Mouse (Mus musculus) ES-E14 (cell line): ENCODE results near the gene Kif5c. TPM values are rescaled to one million over a fixed set of nuclear protein-coding genes. Genes with fewer than 3 reads are reported as not detected.

Experiments
- DNase-seq: peaks from one replicate; pipeline ENCODE4 v3.0.0-alpha.2; 2013; ENCODE audit warnings: low read depth, low spot score
- H3K27ac ChIP-seq: 2 replicates; pipeline ENCODE4 v1.5.1; 2012; ENCODE audit warnings: low read depth, mild to moderate bottlenecking, low read length, moderate library complexity, mixed read lengths; ENCODE audit not compliant: poor library complexity, insufficient read depth, severe bottlenecking
- H3K36me3 ChIP-seq: 2 replicates; pipeline ENCODE4 v1.6.1; 2012; ENCODE audit warnings: mild to moderate bottlenecking, low read length, moderate library complexity, mixed read lengths; ENCODE audit not compliant: control insufficient read depth, poor library complexity, insufficient read depth, severe bottlenecking
- H3K4me1 ChIP-seq, 2 experiments: fragments of 150-350 bp in 1 of 2; sonication (generic) in 1 of 2; 2 replicates each; pipeline ENCODE4 v1.6.1; 2012; ENCODE audit warnings: low read length in 2 of 2, mild to moderate bottlenecking in 1 of 2, mixed read lengths in 1 of 2; ENCODE audit not compliant: control insufficient read depth in 2 of 2, insufficient read depth in 2 of 2, poor library complexity in 1 of 2
- H3K4me3 ChIP-seq, 2 experiments: fragments of 150-350 bp in 1 of 2; sonication (generic) in 1 of 2; 2 replicates each; pipeline ENCODE4 v1.5.1; 2012; ENCODE audit warnings: low read length in 2 of 2, low read depth in 1 of 2, mild to moderate bottlenecking in 1 of 2, mixed read lengths in 1 of 2; ENCODE audit not compliant: insufficient read depth in 1 of 2, poor library complexity in 1 of 2, severe bottlenecking in 1 of 2
- H3K9ac ChIP-seq: 2 replicates; pipeline ENCODE4 v1.6.1; 2012; ENCODE audit warnings: low read depth, mild to moderate bottlenecking, low read length, mixed read lengths; ENCODE audit not compliant: poor library complexity, insufficient read depth, severe bottlenecking
- H3K9me3 ChIP-seq: fragments of 150-350 bp; sonication (generic); 2 replicates; pipeline ENCODE4 v1.6.1; 2012; ENCODE audit warnings: low read depth, mild to moderate bottlenecking, low read length; ENCODE audit not compliant: control insufficient read depth, insufficient read depth
- CHD2 ChIP-seq: IDR thresholded peaks from 2 replicates; pipeline ENCODE4 v1.6.1; 2014; ENCODE audit warnings: mild to moderate bottlenecking, low read depth, low read length, inconsistent platforms
- HCFC1 ChIP-seq: IDR thresholded peaks from 2 replicates; pipeline ENCODE4 v1.6.1; 2012; ENCODE audit warnings: low read length, inconsistent platforms, borderline replicate concordance; ENCODE audit not compliant: insufficient read depth
- MAFK ChIP-seq: IDR thresholded peaks from 2 replicates; pipeline ENCODE4 v1.6.1; 2014; ENCODE audit warnings: mild to moderate bottlenecking, low read depth, low read length, inconsistent platforms; ENCODE audit not compliant: insufficient read depth
- ZC3H11A ChIP-seq: IDR thresholded peaks from 2 replicates; pipeline ENCODE4 v1.6.1; 2012; ENCODE audit warnings: low read depth, mild to moderate bottlenecking, inconsistent platforms, low read length, borderline replicate concordance
- ZNF384 ChIP-seq: IDR thresholded peaks from 2 replicates; pipeline ENCODE4 v1.6.1; 2012; ENCODE audit warnings: low read depth, low read length, inconsistent platforms
- in situ Hi-C, 2 experiments: fragments of 600-800 bp; cut with MboI; formaldehyde crosslinking; loops; one replicate each; pipeline ENCODE4 v1.15.1; 2025; ENCODE audit warnings: low sequenced_read_pairs in 2 of 2, inconsistent platforms in 1 of 2; ENCODE audit not compliant: unreplicated experiment in 2 of 2
- total RNA-seq: library from RNA; depleted of rRNA; stranded (reverse); fragments of 300-350 nt; gene quantifications from 2 replicates; pipeline ENCODE4 v1.2.3, GENCODE M21; 2012

The Kif5c gene
- total RNA-seq, 1 experiment, result 34.2 TPM

DNA sequence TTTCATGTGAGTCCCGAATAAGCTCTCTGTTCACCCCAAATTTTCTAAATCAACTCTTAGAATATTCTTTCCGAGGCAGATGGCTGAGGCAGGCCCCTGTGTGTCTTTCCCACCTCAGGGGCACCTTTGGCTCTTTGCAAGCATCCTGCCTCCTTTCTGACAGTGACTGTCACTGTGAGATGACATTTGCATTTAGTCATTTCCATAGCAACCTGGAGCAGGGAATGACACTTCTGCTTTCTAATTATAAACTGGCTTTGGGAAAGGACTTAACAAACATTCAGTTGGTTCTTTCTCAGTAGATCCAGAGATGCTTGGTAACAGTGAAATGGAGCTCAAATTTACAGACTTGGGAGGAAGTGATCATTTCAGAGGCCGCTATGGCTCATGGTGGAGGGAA is 23.7 kb downstream of the Kif5c start:
- Histone ChIP-seq H3K27ac (no peak overlapping the region), H3K4me1 (no peaks in the 10 kb centered on the region), H3K36me3 (no peaks in the 10 kb centered on the region), H3K9me3 (no peaks in the 10 kb centered on the region), H3K9ac (no peak overlapping the region), H3K4me3 (no peak overlapping the region)
- in situ Hi-C loops, result no loop called here
- TF ChIP-seq ZNF384 (no peak), CHD2 (no peak), HCFC1 (no peak), MAFK (no peak), ZC3H11A (no peak)
- no peak for DNase-seq

DNA sequence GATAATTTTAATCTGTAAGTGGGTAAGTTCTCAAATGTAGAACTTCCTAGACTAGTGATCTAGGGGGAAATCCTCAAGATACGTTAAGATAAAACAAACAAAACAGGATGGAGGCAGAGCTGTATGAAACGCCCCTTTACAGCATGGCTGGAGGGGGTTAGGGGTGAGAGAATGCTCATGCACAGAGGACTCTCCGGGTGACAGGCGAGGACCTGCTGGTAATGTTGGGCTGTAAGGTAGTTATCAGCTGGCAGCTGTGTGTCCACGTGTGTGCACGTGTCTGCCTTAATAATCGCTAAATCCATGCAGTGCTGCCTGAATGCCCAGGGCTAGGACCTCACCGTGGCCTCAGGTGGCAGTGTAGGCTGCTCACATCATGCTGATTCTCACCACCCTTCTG is 24.7 kb downstream of the Kif5c start:
- Histone ChIP-seq H3K9me3 (no peaks in the 10 kb centered on the region), H3K9ac (no peak overlapping the region), H3K27ac (no peak overlapping the region), H3K4me3 (no peak overlapping the region), H3K36me3 (no peaks in the 10 kb centered on the region), H3K4me1 (no peaks in the 10 kb centered on the region)
- DNase-seq, result no peak
- TF ChIP-seq ZNF384 (no peak), HCFC1 (no peak), MAFK (no peak), ZC3H11A (no peak), CHD2 (no peak)
- in situ Hi-C loops, result no loop called here

DNA sequence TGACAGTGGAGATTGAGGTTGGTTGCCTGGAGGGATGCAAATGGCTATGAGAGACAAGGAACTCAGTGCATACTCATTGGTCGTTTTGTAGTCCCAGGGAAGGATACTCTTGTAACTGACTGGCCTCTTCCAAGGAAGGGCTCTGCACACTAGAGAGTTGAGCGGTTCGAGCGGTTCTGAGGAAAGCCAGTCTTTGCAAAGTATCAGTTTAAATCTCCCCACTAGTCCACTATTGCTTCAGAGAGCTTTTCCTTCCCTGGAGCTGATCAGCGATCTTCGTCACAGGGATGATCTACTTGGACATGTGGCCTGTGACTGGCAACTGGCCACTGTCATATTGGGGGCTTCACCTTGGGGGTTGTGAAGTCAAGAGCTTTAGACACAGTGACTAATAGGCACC is 28.5 kb downstream of the Kif5c start:
- H3K27ac ChIP-seq, result no peak overlapping the region
- DNase-seq, result no peak
- H3K9me3 ChIP-seq, result no peaks in the 10 kb centered on the region
- H3K4me3 ChIP-seq, result no peak overlapping the region
- no peak for TF ChIP-seq CHD2
- no peak for TF ChIP-seq HCFC1
- TF ChIP-seq ZNF384, result no peak
- no peak for TF ChIP-seq MAFK
- no peak for TF ChIP-seq ZC3H11A
- H3K4me1 ChIP-seq, result no peaks in the 10 kb centered on the region
- H3K36me3 ChIP-seq, result no peaks in the 10 kb centered on the region
- in situ Hi-C loops, result no loop called here
- H3K9ac ChIP-seq, result no peak overlapping the region

DNA sequence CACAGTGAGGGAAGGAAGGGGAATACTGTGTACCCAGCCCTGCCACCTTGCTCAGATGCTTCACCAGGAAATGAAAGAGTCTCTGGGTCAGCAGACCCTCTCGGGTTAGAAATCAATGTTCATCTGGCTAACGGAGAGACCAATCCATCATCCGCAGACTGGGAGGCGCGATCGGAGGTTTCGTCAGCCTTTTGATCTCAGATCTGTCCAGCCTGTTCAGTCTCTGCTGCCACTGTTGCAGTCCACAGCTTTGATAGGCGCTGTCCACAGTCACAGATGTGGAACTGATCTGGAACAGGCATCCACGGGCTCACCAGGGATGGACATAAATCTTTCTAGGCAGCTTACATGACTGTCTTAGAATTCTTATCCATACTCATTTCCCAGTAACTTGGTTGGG is 29.2 kb downstream of the Kif5c start:
- in situ Hi-C loops, result no loop called here
- no peaks in the 10 kb centered on the region for H3K9me3 ChIP-seq
- no peaks in the 10 kb centered on the region; the same call in 1 of the 2 replicates for H3K36me3 ChIP-seq
- no peak overlapping the region for H3K27ac ChIP-seq
- no peak overlapping the region for H3K4me3 ChIP-seq
- H3K4me1 ChIP-seq, result no peaks in the 10 kb centered on the region
- no peak for TF ChIP-seq CHD2
- no peak for TF ChIP-seq MAFK
- no peak overlapping the region for H3K9ac ChIP-seq
- DNase-seq, result no peak

DNA sequence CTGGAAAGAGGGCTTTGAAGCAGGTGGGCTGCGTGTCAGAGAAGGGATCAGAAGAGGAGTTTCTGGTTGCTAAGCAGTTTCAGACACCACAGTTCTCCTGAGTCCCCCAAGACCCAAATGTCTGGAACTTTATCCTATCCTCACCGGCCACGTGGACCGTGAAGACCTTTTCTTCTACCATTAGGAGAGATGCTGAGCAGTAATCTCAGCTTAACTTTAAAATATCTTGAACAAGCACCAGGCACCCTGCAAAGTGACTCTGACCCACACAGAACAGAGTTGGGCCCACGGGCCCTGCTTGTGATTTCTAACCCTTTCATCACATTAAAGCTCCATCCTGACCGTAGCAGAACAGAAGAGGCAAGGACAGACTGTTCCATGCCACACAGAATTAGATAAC is 29.7 kb downstream of the Kif5c start:
- DNase-seq, result no peak
- H3K36me3 ChIP-seq, result no peaks in the 10 kb centered on the region; the same call in 1 of the 2 replicates
- H3K4me1 ChIP-seq, result no peaks in the 10 kb centered on the region
- no peak overlapping the region for H3K9ac ChIP-seq
- H3K27ac ChIP-seq, result no peak overlapping the region
- no peak overlapping the region for H3K4me3 ChIP-seq
- TF ChIP-seq ZC3H11A (no peak), ZNF384 (no peak), HCFC1 (no peak), MAFK (no peak), CHD2 (no peak)
- in situ Hi-C loops, result no loop called here
- H3K9me3 ChIP-seq, result no peaks in the 10 kb centered on the region
